Mouse (Mus musculus) neural tube, embryonic 11.5 days (tissue): ENCODE data around the gene Parn. TPM values are rescaled to one million over a fixed set of nuclear protein-coding genes. Genes with fewer than 3 reads are reported as not detected.

Source experiments
- ATAC-seq: fragments of 200-750 bp; cut with Nextera tagmentation; 2 replicates; pipeline ENCODE4 v1.8.0; 2017; ENCODE audit warnings: moderate number of reproducible peaks, mild to moderate bottlenecking, moderate TSS enrichment, moderate library complexity; ENCODE audit not compliant: insufficient read depth, low FRiP score, low TSS enrichment
- DNase-seq: peaks from one replicate; pipeline ENCODE4 v3.0.0-alpha.2; 2015; ENCODE audit warnings: low spot score
- H3K27ac ChIP-seq: fragments of 300-500 bp; sonication (generic); 2 replicates; pipeline ENCODE4 v1.5.1; 2014; ENCODE audit warnings: low read depth, mild to moderate bottlenecking, low read length
- H3K27me3 ChIP-seq: fragments of 300-500 bp; sonication (generic); 2 replicates; pipeline ENCODE4 v1.6.1; 2014; ENCODE audit warnings: mild to moderate bottlenecking, low read length, mixed read lengths; ENCODE audit not compliant: control insufficient read depth, insufficient read depth
- H3K36me3 ChIP-seq: fragments of 300-500 bp; sonication (generic); 2 replicates; pipeline ENCODE4 v1.6.1; 2014; ENCODE audit warnings: mild to moderate bottlenecking, low read length, moderate library complexity, mixed read lengths; ENCODE audit not compliant: control insufficient read depth, insufficient read depth
- H3K4me1 ChIP-seq: fragments of 300-500 bp; sonication (generic); 2 replicates; pipeline ENCODE4 v1.6.1; 2014; ENCODE audit warnings: low read length, mixed read lengths; ENCODE audit not compliant: control insufficient read depth, insufficient read depth
- H3K4me2 ChIP-seq: fragments of 300-500 bp; sonication (generic); 2 replicates; pipeline ENCODE4 v1.6.1; 2014; ENCODE audit warnings: low read depth, mild to moderate bottlenecking, moderate library complexity
- H3K4me3 ChIP-seq: fragments of 300-500 bp; sonication (generic); 2 replicates; pipeline ENCODE4 v1.5.1; 2014; ENCODE audit warnings: low read depth, low read length
- H3K9ac ChIP-seq: fragments of 300-500 bp; sonication (generic); 2 replicates; pipeline ENCODE4 v1.6.1; 2014; ENCODE audit warnings: mild to moderate bottlenecking, low read length
- H3K9me3 ChIP-seq: fragments of 300-500 bp; sonication (generic); 2 replicates; pipeline ENCODE4 v1.6.1; 2016; ENCODE audit warnings: low read length; ENCODE audit not compliant: control insufficient read depth
- WGBS: fragments of 180-500 bp; shearing (Covaris S2); extraction: QIAGEN DNeasy Blood & Tissue Kit; methylation state at CpG from one replicate; pipeline ENCODE4 v1.1.7; 2014; 5-methylcytosine and 5-hydroxymethylcytosine counted together
- polyA plus RNA-seq: library from polyadenylated mRNA; unstranded; fragments of >200 nt; fragmentation: Nextera tagmentation; extraction: Ambion mirVana; gene quantifications from 2 replicates; pipeline ENCODE4 v1.2.1, GENCODE M21; 2014

Gene Parn
- polyA plus RNA-seq, 1 experiment from 2014 or later, result 41.3 TPM

DNA sequence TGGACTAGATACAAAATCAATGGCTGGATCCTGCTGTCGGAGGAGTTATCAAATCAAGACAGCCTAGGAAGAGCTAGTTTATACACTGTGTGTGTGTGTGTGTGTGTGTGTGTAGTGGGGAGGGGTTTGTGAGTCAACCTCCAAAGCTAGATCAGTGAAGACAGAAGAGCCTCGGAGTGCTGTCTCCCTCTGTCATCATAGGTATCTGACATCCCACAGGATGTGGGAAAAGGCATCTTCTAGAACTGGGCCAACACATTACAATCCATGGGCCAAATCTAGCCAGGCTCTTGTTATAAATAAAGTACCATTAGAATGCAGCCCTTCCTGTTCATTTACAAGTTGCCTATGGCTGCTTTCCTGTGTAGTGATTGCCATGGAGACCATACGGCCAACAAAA is 163.5 kb downstream of the Parn start:
- no peak overlapping the region for H3K27ac ChIP-seq
- DNase-seq (no peak), ATAC-seq (no peak)
- H3K4me1 ChIP-seq, result no peaks in the 10 kb centered on the region
- H3K4me2 ChIP-seq, result no peak overlapping the region
- H3K9me3 ChIP-seq, result no peaks in the 10 kb centered on the region
- WGBS, result 92% methylated on average over 3 of the region's 3 CpGs
- no peak overlapping the region for H3K4me3 ChIP-seq
- no peak overlapping the region for H3K9ac ChIP-seq
- no peaks in the 10 kb centered on the region for H3K36me3 ChIP-seq
- no peaks in the 10 kb centered on the region for H3K27me3 ChIP-seq

DNA sequence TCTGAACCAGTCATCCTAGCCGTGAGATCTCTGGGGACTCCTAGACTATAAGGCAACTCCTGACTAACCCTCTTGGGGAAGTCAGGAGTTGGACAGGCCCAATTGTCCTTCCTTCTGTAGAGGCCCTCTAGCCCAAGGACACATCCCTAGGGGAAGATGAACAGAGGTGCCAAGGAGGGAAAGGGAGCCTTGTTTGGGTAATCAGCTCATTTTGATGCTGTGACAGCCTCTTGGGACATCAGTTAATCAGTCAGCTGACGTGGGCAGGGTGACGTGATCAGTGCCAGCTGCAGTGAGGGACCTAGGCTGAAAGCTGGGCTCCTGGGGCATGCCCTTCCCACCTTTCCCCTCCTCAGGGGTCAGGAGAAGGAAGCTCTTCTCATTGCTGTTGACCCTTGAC is 169.0 kb downstream of the Parn start:
- 65% methylated on average over 3 of the region's 3 CpGs for WGBS
- no peak overlapping the region for H3K27ac ChIP-seq
- no peak for ATAC-seq
- H3K9me3 ChIP-seq, result no peaks in the 10 kb centered on the region
- no peaks in the 10 kb centered on the region for H3K4me1 ChIP-seq
- no peak overlapping the region for H3K4me3 ChIP-seq
- H3K9ac ChIP-seq, result no peak overlapping the region
- no peak overlapping the region for H3K4me2 ChIP-seq
- DNase-seq, result no peak
- H3K27me3 ChIP-seq, result no peaks in the 10 kb centered on the region
- no peaks in the 10 kb centered on the region for H3K36me3 ChIP-seq

DNA sequence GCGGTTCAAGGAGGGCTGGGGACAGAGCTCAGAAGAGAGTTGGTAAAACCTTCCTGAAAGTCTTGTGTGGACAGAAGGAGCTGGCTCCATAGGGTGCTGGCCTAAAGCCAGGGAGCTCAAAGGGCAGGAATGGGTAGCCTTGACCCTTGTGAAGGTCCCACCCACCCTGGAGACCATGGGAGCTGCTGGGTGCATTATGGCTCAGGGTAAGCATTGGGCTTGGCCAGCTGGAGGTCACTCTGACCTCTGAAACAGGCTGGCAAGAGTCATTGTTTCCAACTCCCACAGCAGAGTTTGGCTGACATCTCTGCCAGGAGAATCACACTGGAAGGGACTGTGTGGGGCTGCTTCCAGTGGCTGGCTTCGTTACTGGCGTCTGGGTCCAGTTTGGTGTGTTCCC is 174.0 kb downstream of the Parn start:
- H3K27me3 ChIP-seq, result no peaks in the 10 kb centered on the region
- ATAC-seq (no peak), DNase-seq (no peak)
- no peaks in the 10 kb centered on the region for H3K9me3 ChIP-seq
- H3K4me3 ChIP-seq, result no peak overlapping the region
- 87% methylated on average over 3 of the region's 3 CpGs for WGBS
- H3K27ac ChIP-seq, result no peak overlapping the region
- no peaks in the 10 kb centered on the region for H3K36me3 ChIP-seq
- H3K4me1 ChIP-seq, result no peaks in the 10 kb centered on the region
- no peak overlapping the region for H3K4me2 ChIP-seq
- H3K9ac ChIP-seq, result no peak overlapping the region

DNA sequence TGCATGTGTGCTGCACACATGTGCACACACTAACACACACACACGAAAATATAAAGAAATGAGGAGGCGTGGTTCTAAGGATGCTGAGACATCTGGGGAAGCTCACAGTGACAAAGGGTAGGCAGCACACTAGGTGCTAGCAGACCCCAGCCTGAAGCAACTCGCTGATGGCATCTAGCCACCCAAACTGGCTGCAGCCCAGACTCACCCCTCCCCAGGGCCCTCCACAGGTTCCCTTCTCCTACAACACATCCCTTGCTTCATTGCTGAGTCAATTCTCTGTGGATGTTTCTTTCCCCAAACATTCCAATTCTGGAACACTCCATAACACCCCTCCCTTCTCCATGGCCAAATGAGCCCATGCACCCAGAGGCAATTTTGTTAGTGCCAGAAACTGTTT is 175.0 kb downstream of the Parn start:
- H3K4me2 ChIP-seq, result no peak overlapping the region
- ATAC-seq, result no peak
- H3K36me3 ChIP-seq, result no peaks in the 10 kb centered on the region
- H3K9me3 ChIP-seq, result no peaks in the 10 kb centered on the region
- 75% methylated on average over 3 of the region's 3 CpGs for WGBS
- DNase-seq, result no peak
- H3K27ac ChIP-seq, result no peak overlapping the region
- H3K4me3 ChIP-seq, result no peak overlapping the region
- no peak overlapping the region for H3K9ac ChIP-seq
- no peaks in the 10 kb centered on the region for H3K4me1 ChIP-seq
- no peaks in the 10 kb centered on the region for H3K27me3 ChIP-seq

DNA sequence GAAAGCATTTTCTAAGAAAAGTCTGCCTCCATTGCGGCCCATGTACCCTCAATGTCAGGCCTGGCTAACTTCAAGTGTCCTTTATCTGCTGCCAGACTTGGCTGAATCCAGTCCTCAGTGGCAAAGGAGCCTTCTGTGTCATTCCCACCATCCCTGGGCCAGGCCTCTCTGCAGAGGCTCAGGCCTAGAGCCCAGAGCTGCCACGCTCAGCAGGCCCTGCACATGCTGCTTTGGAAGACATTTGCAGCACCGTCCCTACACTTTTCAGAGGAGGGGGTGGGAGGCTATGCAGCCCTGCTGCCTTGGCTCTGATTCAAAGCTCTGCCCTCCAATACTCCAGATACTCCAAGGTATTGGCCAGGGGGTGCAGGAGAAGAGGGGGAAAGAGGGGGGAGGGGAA is 176.2 kb downstream of the Parn start:
- ATAC-seq, result no peak
- H3K9ac ChIP-seq, result no peak overlapping the region

More for the DNA sequence above, 176.2 kb downstream of the Parn start:
- DNase-seq, result no peak
- Histone ChIP-seq H3K9me3 (no peaks in the 10 kb centered on the region), H3K36me3 (no peaks in the 10 kb centered on the region), H3K4me2 (no peak overlapping the region), H3K27me3 (no peaks in the 10 kb centered on the region), H3K27ac (no peak overlapping the region), H3K4me1 (no peaks in the 10 kb centered on the region), H3K4me3 (no peak overlapping the region)
- WGBS, result 79% methylated on average over 3 of the region's 3 CpGs

Other genes with a start within 250 kb of the Parn start
- 43.2 and 44.5 TPM in 2 replicates for gene Bfar, start 3.7 kb upstream of the Parn start, polyA plus RNA-seq
- gene 3110001I22Rik, start 3.8 kb upstream of the Parn start, polyA plus RNA-seq, result 11.4 and 12.4 TPM in 2 replicates
- gene Pla2g10, start 62.8 kb upstream of the Parn start, polyA plus RNA-seq, result 0.26 TPM in 1 of 2 replicates, not detected in the other
- 119 and 124 TPM in 2 replicates for gene Rrn3, start 112.5 kb upstream of the Parn start, polyA plus RNA-seq
- gene Ntan1, start 150.7 kb upstream of the Parn start, polyA plus RNA-seq, result 152 and 162 TPM in 2 replicates
- gene Pdxdc1, start 235.0 kb upstream of the Parn start, polyA plus RNA-seq, result 79.4 TPM in 2 replicates
- 5.1 and 5.3 TPM in 2 replicates for gene Mpv17l, start 235.0 kb upstream of the Parn start, polyA plus RNA-seq